Mouse (Mus musculus) heart, embryonic 15.5 days (tissue): ENCODE data around the gene Cmtm8. TPM values are rescaled to one million over a fixed set of nuclear protein-coding genes. Genes with fewer than 3 reads are reported as not detected.

Source experiments
- ATAC-seq: fragments of 200-750 bp; cut with Nextera tagmentation; replicated peaks from 2 replicates; pipeline ENCODE4 v1.8.0; 2017; ENCODE audit warnings: low read depth, moderate TSS enrichment; ENCODE audit not compliant: insufficient number of reproducible peaks, insufficient read depth, low FRiP score
- H3K27ac ChIP-seq: fragments of 300-500 bp; sonication (generic); 2 replicates; pipeline ENCODE4 v1.5.1; 2015; ENCODE audit warnings: mild to moderate bottlenecking, inconsistent platforms
- H3K27me3 ChIP-seq: fragments of 300-500 bp; sonication (generic); 2 replicates; pipeline ENCODE4 v1.6.1; 2015; ENCODE audit warnings: inconsistent platforms
- H3K36me3 ChIP-seq: fragments of 300-500 bp; sonication (generic); 2 replicates; pipeline ENCODE4 v1.6.1; 2015; ENCODE audit warnings: mild to moderate bottlenecking, inconsistent platforms
- H3K4me1 ChIP-seq: fragments of 300-500 bp; sonication (generic); replicated peaks from 2 replicates; pipeline ENCODE4 v1.6.1; 2015; ENCODE audit warnings: inconsistent platforms
- H3K4me2 ChIP-seq: fragments of 300-500 bp; sonication (generic); 2 replicates; pipeline ENCODE4 v1.6.1; 2015; ENCODE audit warnings: inconsistent platforms, mild to moderate bottlenecking, moderate library complexity
- H3K4me3 ChIP-seq: fragments of 300-500 bp; sonication (generic); 2 replicates; pipeline ENCODE4 v1.5.1; 2015; ENCODE audit warnings: mild to moderate bottlenecking, inconsistent platforms
- H3K9ac ChIP-seq: fragments of 300-500 bp; sonication (generic); 2 replicates; pipeline ENCODE4 v1.6.1; 2015; ENCODE audit warnings: mild to moderate bottlenecking, inconsistent platforms
- H3K9me3 ChIP-seq: fragments of 300-500 bp; sonication (generic); replicated peaks from 2 replicates; pipeline ENCODE4 v1.6.1; 2016; ENCODE audit warnings: inconsistent platforms
- WGBS: fragments of 180-500 bp; shearing (Covaris S2); methylation state at CpG from one replicate; pipeline ENCODE4 v1.1.7; 2015; ENCODE audit warnings: mixed read lengths; 5-methylcytosine and 5-hydroxymethylcytosine counted together
- polyA plus RNA-seq: library from polyadenylated mRNA; unstranded; fragments of >200 nt; fragmentation: Nextera tagmentation; extraction: Ambion mirVana; gene quantifications from 2 replicates; pipeline ENCODE4 v1.2.1, GENCODE M21; 2015

The Cmtm8 gene
- polyA plus RNA-seq, 1 experiment from 2014 or later: 15.0 TPM

- Histone ChIP-seq H3K27ac (no peak overlapping the region), H3K4me1 (peaks cover 27% of the 10 kb centered on the region), H3K9me3 (no peaks in the 10 kb centered on the region), H3K4me3 (no peak overlapping the region), H3K4me2 (no peak overlapping the region), H3K36me3 (0 out of 2 replicates have a peak, but pooled peaks cover 7% of the 10 kb centered on the region), H3K9ac (no peak overlapping the region), H3K27me3 (no peaks in the 10 kb centered on the region)
- WGBS: 78% methylated on average over 7 of the region's 7 CpGs
- no peak for ATAC-seq
These were observed 72.4 kb downstream of the Cmtm8 start for GRCm38 (mm10) chr9:114771565-114771964.

DNA sequence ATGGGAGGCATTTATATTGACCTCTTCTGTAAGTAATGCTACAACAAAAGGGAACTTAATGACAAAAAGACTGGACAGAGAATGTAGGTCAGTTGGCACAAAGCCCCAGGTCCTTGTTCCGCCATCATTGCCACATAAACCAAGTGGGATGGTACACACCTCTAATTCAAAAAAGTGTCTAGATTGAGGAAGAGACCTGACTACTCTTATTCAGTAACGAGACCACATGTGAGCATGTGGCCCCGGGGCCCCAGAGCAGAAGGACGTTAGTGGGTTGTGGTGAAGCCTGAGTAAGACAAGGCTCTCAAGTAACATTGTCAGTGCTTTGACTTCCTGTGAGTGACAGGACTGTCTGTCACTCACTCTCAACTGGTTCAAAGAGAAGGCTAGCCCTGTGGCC is 73.7 kb downstream of the Cmtm8 start:
- no peak overlapping the region for H3K4me2 ChIP-seq
- WGBS: 83% methylated on average over 4 of the region's 4 CpGs
- H3K36me3 ChIP-seq: 0 out of 2 replicates have a peak, but pooled peaks cover 7% of the 10 kb centered on the region

DNA sequence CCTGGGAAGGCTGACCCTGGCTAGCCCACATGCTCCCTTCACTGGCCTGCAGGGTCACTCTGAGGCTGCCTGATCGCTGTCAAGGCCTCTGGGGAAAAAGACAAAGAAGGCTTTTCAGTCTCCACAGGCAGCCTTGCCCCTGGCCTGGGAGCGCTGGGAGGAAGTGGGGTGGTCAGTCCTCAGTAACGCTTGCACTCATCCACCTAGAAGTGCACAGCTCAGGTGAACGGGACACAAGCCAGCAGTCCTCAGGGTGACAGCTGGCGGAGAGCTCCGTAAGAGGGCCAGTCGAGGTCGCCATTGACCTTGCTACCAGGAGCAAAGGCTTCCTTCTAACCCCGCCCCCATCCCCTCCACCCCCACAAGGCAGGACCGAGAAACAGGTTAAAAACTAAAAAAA is 75.9 kb downstream of the Cmtm8 start:
- H3K9me3 ChIP-seq: no peaks in the 10 kb centered on the region
- H3K4me2 ChIP-seq: no peak overlapping the region
- no peaks in the 10 kb centered on the region for H3K27me3 ChIP-seq
- 0 out of 2 replicates have a peak, but pooled peaks cover 8% of the 10 kb centered on the region for H3K36me3 ChIP-seq
- H3K27ac ChIP-seq: peak overlapping the region; percentile 25; the same call in 1 of the 2 replicates
- H3K4me3 ChIP-seq: no peak overlapping the region
- no peak for ATAC-seq
- H3K9ac ChIP-seq: no peak overlapping the region
- 41% methylated on average over 10 of the region's 10 CpGs for WGBS
- H3K4me1 ChIP-seq: peaks cover 14% of the 10 kb centered on the region

More for the DNA sequence above, 73.7 kb downstream of the Cmtm8 start:
- H3K9ac ChIP-seq: no peak overlapping the region
- H3K4me3 ChIP-seq: no peak overlapping the region
- no peak overlapping the region for H3K27ac ChIP-seq
- peaks cover 21% of the 10 kb centered on the region for H3K4me1 ChIP-seq
- no peak for ATAC-seq
- no peaks in the 10 kb centered on the region for H3K9me3 ChIP-seq
- no peaks in the 10 kb centered on the region for H3K27me3 ChIP-seq

DNA sequence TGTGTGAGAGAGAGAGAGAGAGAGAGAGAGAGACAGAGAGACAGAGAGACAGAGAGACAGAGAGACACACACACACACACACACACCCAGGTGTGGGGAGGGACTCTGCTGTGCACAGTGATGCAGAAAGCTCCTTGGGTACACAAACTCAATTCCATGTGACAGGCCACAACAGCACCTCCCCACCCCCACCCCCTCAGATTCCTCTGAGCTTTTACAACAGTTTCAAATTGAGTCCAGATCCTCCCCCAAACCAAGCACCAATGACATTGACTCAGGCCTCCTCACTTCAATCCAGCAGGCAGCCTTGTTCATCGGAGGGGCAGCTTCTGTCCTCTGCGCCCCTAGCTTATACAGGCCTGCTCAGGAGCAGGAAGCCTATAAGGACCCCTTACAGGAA is 76.4 kb downstream of the Cmtm8 start:
- peak overlapping the region; percentile 25; the same call in 1 of the 2 replicates for H3K27ac ChIP-seq
- no peaks in the 10 kb centered on the region for H3K9me3 ChIP-seq
- 0 out of 2 replicates have a peak, but pooled peaks cover 11% of the 10 kb centered on the region for H3K36me3 ChIP-seq
- H3K9ac ChIP-seq: no peak overlapping the region
- 72% methylated on average over 2 of the region's 2 CpGs for WGBS
- no peak for ATAC-seq
- H3K4me3 ChIP-seq: no peak overlapping the region
- no peak overlapping the region for H3K4me2 ChIP-seq
- H3K4me1 ChIP-seq: peaks cover 14% of the 10 kb centered on the region
- H3K27me3 ChIP-seq: no peaks in the 10 kb centered on the region

GRCm38 (mm10) chr9:114767030-114767429 is 76.9 kb downstream of the Cmtm8 start:
- H3K4me2 ChIP-seq: no peak overlapping the region
- no peaks in the 10 kb centered on the region for H3K9me3 ChIP-seq
- no peak overlapping the region for H3K27ac ChIP-seq
- WGBS: 67% methylated on average over 13 of the region's 13 CpGs
- ATAC-seq: no peak
- no peak overlapping the region for H3K9ac ChIP-seq
- H3K36me3 ChIP-seq: peaks cover 10% of the 10 kb centered on the region; the same call in 1 of the 2 replicates
- H3K4me1 ChIP-seq: peaks cover 14% of the 10 kb centered on the region
- no peaks in the 10 kb centered on the region for H3K27me3 ChIP-seq
- H3K4me3 ChIP-seq: no peak overlapping the region

GRCm38 (mm10) chr9:114763341-114763740 is 80.6 kb downstream of the Cmtm8 start:
- Histone ChIP-seq H3K27ac (no peak overlapping the region), H3K4me3 (no peak overlapping the region), H3K9ac (no peak overlapping the region), H3K27me3 (no peaks in the 10 kb centered on the region), H3K4me2 (no peak overlapping the region), H3K36me3 (peaks cover 30% of the 10 kb centered on the region; the same call in 1 of the 2 replicates), H3K4me1 (peaks cover 14% of the 10 kb centered on the region), H3K9me3 (no peaks in the 10 kb centered on the region)
- ATAC-seq: no peak
- WGBS: 61% methylated on average over 13 of the region's 13 CpGs

DNA sequence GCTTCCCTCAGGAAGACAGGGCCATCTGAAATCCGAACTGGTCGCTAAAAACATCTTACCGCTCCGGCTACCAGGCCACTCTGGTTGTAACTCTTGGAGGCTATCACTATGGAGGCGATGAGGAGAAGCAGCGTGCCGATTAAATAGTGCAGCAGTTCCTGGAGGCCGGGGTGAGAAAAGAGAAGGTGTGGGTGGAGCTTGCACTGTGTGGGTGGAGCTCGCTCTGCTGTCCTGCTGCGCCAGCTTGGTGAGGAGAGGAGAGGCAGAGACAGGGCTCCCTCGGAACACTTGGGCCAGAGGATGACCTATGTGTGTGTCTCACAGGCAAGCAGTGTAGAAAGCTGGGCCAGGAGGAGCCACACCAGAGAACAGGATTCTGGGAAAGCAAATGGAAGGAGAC is 82.1 kb downstream of the Cmtm8 start:
- no peak overlapping the region for H3K27ac ChIP-seq
- H3K4me1 ChIP-seq: peaks cover 2% of the 10 kb centered on the region
- peaks cover 32% of the 10 kb centered on the region; the same call in 1 of the 2 replicates for H3K36me3 ChIP-seq
- H3K4me3 ChIP-seq: no peak overlapping the region
- no peaks in the 10 kb centered on the region for H3K27me3 ChIP-seq
- no peaks in the 10 kb centered on the region for H3K9me3 ChIP-seq
- no peak for ATAC-seq
- 71% methylated on average over 11 of the region's 11 CpGs for WGBS
- no peak overlapping the region for H3K4me2 ChIP-seq
- H3K9ac ChIP-seq: no peak overlapping the region

GRCm38 (mm10) chr9:114760353-114760752 is 83.6 kb downstream of the Cmtm8 start:
- no peaks in the 10 kb centered on the region for H3K9me3 ChIP-seq
- no peak overlapping the region for H3K9ac ChIP-seq
- 71% methylated on average over 5 of the region's 5 CpGs for WGBS
- no peak overlapping the region for H3K4me2 ChIP-seq
- H3K27ac ChIP-seq: no peak overlapping the region
- no peak for ATAC-seq
- no peaks in the 10 kb centered on the region for H3K4me1 ChIP-seq
- no peak overlapping the region for H3K4me3 ChIP-seq
- H3K27me3 ChIP-seq: no peaks in the 10 kb centered on the region
- H3K36me3 ChIP-seq: peaks cover 33% of the 10 kb centered on the region; the same call in 1 of the 2 replicates

GRCm38 (mm10) chr9:114759886-114760285 is 84.1 kb downstream of the Cmtm8 start:
- peaks cover 37% of the 10 kb centered on the region; the same call in 1 of the 2 replicates for H3K36me3 ChIP-seq
- ATAC-seq: no peak
- WGBS: 86% methylated on average over 4 of the region's 4 CpGs

DNA sequence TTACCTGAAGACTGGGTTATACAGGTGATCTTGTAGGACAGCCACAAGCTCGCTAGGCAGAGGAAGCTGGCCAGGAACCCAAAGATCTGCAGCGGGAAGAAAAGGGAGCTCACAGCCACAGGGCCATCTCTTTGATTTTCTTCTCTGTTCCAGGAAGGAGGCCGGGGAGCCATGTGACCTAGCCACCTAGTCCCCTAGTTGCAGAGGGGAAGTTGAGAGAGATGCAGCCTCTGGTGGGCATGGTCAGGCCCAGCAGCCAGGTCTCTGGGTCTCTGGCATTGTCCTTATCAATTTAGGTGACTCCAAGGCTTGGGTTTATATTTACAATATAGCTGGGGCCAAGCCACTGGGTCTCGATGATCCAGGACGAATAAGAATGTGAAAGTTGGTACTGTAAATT is 85.2 kb downstream of the Cmtm8 start:
- WGBS: 82% methylated on average over 5 of the region's 5 CpGs

More at GRCm38 (mm10) chr9:114759886-114760285, 84.1 kb downstream of the Cmtm8 start:
- no peaks in the 10 kb centered on the region for H3K9me3 ChIP-seq
- H3K4me3 ChIP-seq: no peak overlapping the region
- H3K9ac ChIP-seq: no peak overlapping the region
- no peak overlapping the region for H3K4me2 ChIP-seq
- H3K4me1 ChIP-seq: no peaks in the 10 kb centered on the region
- no peaks in the 10 kb centered on the region for H3K27me3 ChIP-seq
- no peak overlapping the region for H3K27ac ChIP-seq

DNA sequence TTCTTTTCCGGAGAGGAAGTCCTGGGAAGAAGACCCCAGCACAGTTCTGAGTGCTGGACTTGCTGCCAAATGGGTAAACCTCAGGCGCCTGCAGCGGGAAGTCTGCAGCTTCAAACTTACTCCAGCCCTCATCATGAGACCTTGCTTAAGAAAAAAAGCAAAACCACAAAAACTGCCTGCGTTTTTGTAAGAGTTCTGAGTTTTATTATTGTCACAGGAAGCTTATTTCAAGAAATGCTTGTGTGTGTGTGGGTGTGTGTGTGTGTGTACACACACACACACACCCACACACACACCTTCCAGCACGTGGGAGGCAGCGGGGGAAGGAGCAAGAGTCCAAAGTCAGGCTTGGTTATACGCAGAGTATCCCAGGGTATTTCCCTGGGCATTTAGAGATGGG is 85.7 kb downstream of the Cmtm8 start:
- no peak overlapping the region for H3K9ac ChIP-seq
- ATAC-seq: no peak
- H3K27ac ChIP-seq: no peak overlapping the region
- no peaks in the 10 kb centered on the region for H3K27me3 ChIP-seq
- no peaks in the 10 kb centered on the region for H3K9me3 ChIP-seq
- H3K4me2 ChIP-seq: no peak overlapping the region
- H3K36me3 ChIP-seq: peaks cover 38% of the 10 kb centered on the region; the same call in 1 of the 2 replicates
- H3K4me3 ChIP-seq: no peak overlapping the region
- H3K4me1 ChIP-seq: peaks cover 2% of the 10 kb centered on the region; the same call in 1 of the 2 replicates
- 70% methylated on average over 7 of the region's 7 CpGs for WGBS

More for the DNA sequence above, 85.2 kb downstream of the Cmtm8 start:
- no peak overlapping the region for H3K4me2 ChIP-seq
- H3K27me3 ChIP-seq: no peaks in the 10 kb centered on the region
- no peak overlapping the region for H3K27ac ChIP-seq
- peaks cover 38% of the 10 kb centered on the region; the same call in 1 of the 2 replicates for H3K36me3 ChIP-seq
- H3K9me3 ChIP-seq: no peaks in the 10 kb centered on the region
- H3K9ac ChIP-seq: no peak overlapping the region
- ATAC-seq: no peak
- H3K4me3 ChIP-seq: no peak overlapping the region
- no peaks in the 10 kb centered on the region for H3K4me1 ChIP-seq

DNA sequence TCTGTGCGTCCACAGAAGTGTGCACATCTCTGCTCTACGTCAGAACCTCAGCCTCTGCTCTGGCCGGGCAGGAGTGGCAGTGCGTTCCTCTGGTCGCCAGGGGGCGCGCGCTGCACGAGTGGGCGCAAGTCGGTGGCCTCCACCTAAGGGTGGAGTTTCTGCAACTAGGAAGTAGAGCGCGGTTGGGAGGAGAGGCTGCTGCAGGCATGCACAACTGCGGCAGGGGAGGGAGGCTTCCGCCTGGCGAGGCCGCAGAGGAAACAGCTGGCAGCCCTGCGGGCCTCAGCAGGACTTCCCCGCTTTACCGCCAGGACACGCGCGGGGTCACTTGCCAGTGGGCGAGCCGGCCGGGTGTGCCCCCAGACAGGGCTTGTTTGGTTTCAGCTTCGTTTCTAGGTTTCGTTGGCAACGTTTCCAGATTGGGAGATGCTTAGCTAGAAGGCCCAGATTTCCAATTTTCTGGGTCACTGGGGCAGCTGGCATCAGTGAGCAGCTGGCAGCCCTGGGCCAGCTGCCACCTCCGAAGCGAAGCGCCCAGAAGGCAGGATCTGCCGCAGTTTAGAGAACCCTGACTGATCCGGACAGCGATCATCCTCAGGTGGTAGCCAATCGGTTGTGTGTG is 91.0 kb downstream of the Cmtm8 start:
- Histone ChIP-seq H3K27me3 (no peaks in the 10 kb centered on the region), H3K9ac (peak overlapping the region; percentile 73), H3K4me2 (peak overlapping the region; percentile 88), H3K27ac (peak overlapping the region; percentile 64), H3K36me3 (peaks cover 23% of the 10 kb centered on the region), H3K9me3 (no peaks in the 10 kb centered on the region), H3K4me3 (peak overlapping the region; percentile 71), H3K4me1 (peaks cover 7% of the 10 kb centered on the region)
- ATAC-seq: peak; percentile 90
- WGBS: 7% methylated on average over 36 of the region's 36 CpGs
